Mouse (Mus musculus) liver, postnatal 0 days (tissue): Measurements from ENCODE around the gene Wdr60. TPM values are rescaled to one million over a fixed set of nuclear protein-coding genes. Genes with fewer than 3 reads are reported as not detected.

ENCODE experiments used
- ATAC-seq: fragments of 200-750 bp; cut with Nextera tagmentation; 2 replicates; pipeline ENCODE4 v1.8.0; 2017; ENCODE audit warnings: mild to moderate bottlenecking, moderate library complexity
- DNase-seq: peaks from one replicate; pipeline ENCODE4 v3.0.0-alpha.2; 2016
- H3K27ac ChIP-seq: fragments of 300-500 bp; sonication (generic); 2 replicates; pipeline ENCODE4 v1.5.1; 2014; ENCODE audit warnings: antibody characterized with exemption, moderate library complexity, mild to moderate bottlenecking, low read depth
- H3K27me3 ChIP-seq: fragments of 300-500 bp; sonication (generic); 2 replicates; pipeline ENCODE4 v1.6.1; 2014; ENCODE audit warnings: low read length, control low read depth, mixed read lengths; ENCODE audit not compliant: insufficient read depth
- H3K36me3 ChIP-seq: fragments of 300-500 bp; sonication (generic); replicated peaks from 2 replicates; pipeline ENCODE4 v1.6.1; 2014; ENCODE audit warnings: mild to moderate bottlenecking, control low read depth, low read length, moderate library complexity, mixed read lengths; ENCODE audit not compliant: insufficient read depth
- H3K4me1 ChIP-seq: fragments of 300-500 bp; sonication (generic); 2 replicates; pipeline ENCODE4 v1.6.1; 2014; ENCODE audit warnings: antibody characterized with exemption, mild to moderate bottlenecking, control low read depth; ENCODE audit not compliant: insufficient read depth
- H3K4me2 ChIP-seq: fragments of 300-500 bp; sonication (generic); 2 replicates; pipeline ENCODE4 v1.6.1; 2014; ENCODE audit warnings: low read depth, mild to moderate bottlenecking, low read length, moderate library complexity, mixed read lengths
- H3K4me3 ChIP-seq: fragments of 300-500 bp; sonication (generic); 2 replicates; pipeline ENCODE4 v1.5.1; 2014; ENCODE audit warnings: low read depth, low read length
- H3K9ac ChIP-seq: fragments of 300-500 bp; sonication (generic); replicated peaks from 2 replicates; pipeline ENCODE4 v1.6.1; 2014; ENCODE audit warnings: mild to moderate bottlenecking, moderate library complexity
- H3K9me3 ChIP-seq: fragments of 300-500 bp; sonication (generic); 2 replicates; pipeline ENCODE4 v1.6.1; 2016; ENCODE audit warnings: mild to moderate bottlenecking, control low read depth, low read length, mixed read lengths
- CTCF ChIP-seq: sonication (generic); IDR thresholded peaks from 2 replicates; pipeline ENCODE4 v1.5.1; 2016; ENCODE audit warnings: antibody characterized with exemption, low read depth
- EP300 ChIP-seq: IDR thresholded peaks from 2 replicates; pipeline ENCODE4 v1.6.1; 2016; ENCODE audit warnings: antibody characterized with exemption, low read depth, mild to moderate bottlenecking
- WGBS: fragments of 180-500 bp; shearing (Covaris S2); extraction: QIAGEN DNeasy Blood & Tissue Kit; methylation state at CpG from one replicate; pipeline ENCODE4 v1.1.7; 2014; ENCODE audit not compliant: insufficient replicate concordance; 5-methylcytosine and 5-hydroxymethylcytosine counted together
- polyA plus RNA-seq: library from polyadenylated mRNA; unstranded; fragments of >200 nt; fragmentation: Nextera tagmentation; extraction: Ambion mirVana; gene quantifications from 2 replicates; pipeline ENCODE4 v1.2.1, GENCODE M21; 2015

Gene Wdr60
- polyA plus RNA-seq, 1 experiment from 2014 or later = 4.2 TPM

- Histone ChIP-seq H3K27me3 (no peaks in the 10 kb centered on the region), H3K27ac (no peak overlapping the region), H3K9me3 (no peaks in the 10 kb centered on the region), H3K4me2 (no peak overlapping the region), H3K4me1 (peaks cover 9% of the 10 kb centered on the region), H3K36me3 (no peaks in the 10 kb centered on the region), H3K9ac (no peak overlapping the region), H3K4me3 (no peak overlapping the region)
- TF ChIP-seq EP300 (no peak), CTCF (no peak)
- no peak for ATAC-seq
- WGBS = 81% methylated on average over 1 of the region's 1 CpGs
- DNase-seq = no peak
Observed at GRCm38 (mm10) chr12:116273733-116274132, 10.9 kb upstream of the Wdr60 start.

GRCm38 (mm10) chr12:116271071-116271470 lies 8.2 kb upstream of the Wdr60 start:
- WGBS = 87% methylated on average over 2 of the region's 2 CpGs
- Histone ChIP-seq H3K27ac (no peak overlapping the region), H3K9ac (no peak overlapping the region), H3K4me2 (no peak overlapping the region), H3K9me3 (no peaks in the 10 kb centered on the region), H3K36me3 (no peaks in the 10 kb centered on the region), H3K4me1 (peaks cover 7% of the 10 kb centered on the region), H3K4me3 (no peak overlapping the region), H3K27me3 (no peaks in the 10 kb centered on the region)
- TF ChIP-seq CTCF = no peak
- TF ChIP-seq EP300 = no peak
- ATAC-seq (no peak), DNase-seq (no peak)

GRCm38 (mm10) chr12:116270538-116270937 lies 7.7 kb upstream of the Wdr60 start:
- Histone ChIP-seq H3K4me1 (peaks cover 3% of the 10 kb centered on the region), H3K27me3 (no peaks in the 10 kb centered on the region), H3K9ac (no peak overlapping the region), H3K9me3 (no peaks in the 10 kb centered on the region), H3K4me2 (no peak overlapping the region), H3K27ac (no peak overlapping the region), H3K36me3 (no peaks in the 10 kb centered on the region), H3K4me3 (no peak overlapping the region)
- TF ChIP-seq CTCF = no peak
- ATAC-seq = no peak
- 66% methylated on average over 1 of the region's 1 CpGs for WGBS
- DNase-seq = no peak

- H3K4me3 ChIP-seq = no peak overlapping the region
- H3K27me3 ChIP-seq = no peaks in the 10 kb centered on the region
- WGBS = 35% methylated on average over 5 of the region's 5 CpGs
- H3K4me2 ChIP-seq = no peak overlapping the region
- H3K4me1 ChIP-seq = peaks cover 6% of the 10 kb centered on the region; the same call in 1 of the 2 replicates
- H3K9ac ChIP-seq = no peak overlapping the region
- H3K36me3 ChIP-seq = no peaks in the 10 kb centered on the region
- peak overlapping the region; percentile 39; the same call in 1 of the 2 replicates for H3K27ac ChIP-seq
- ATAC-seq (peak; percentile 91), DNase-seq (peak; percentile 51)
- no peaks in the 10 kb centered on the region for H3K9me3 ChIP-seq
- no peak for TF ChIP-seq CTCF
- no peak for TF ChIP-seq EP300
Observed at GRCm38 (mm10) chr12:116269450-116269849, 6.6 kb upstream of the Wdr60 start.

- no peaks in the 10 kb centered on the region for H3K27me3 ChIP-seq
- no peak overlapping the region for H3K4me2 ChIP-seq
- no peaks in the 10 kb centered on the region for H3K36me3 ChIP-seq
- ATAC-seq (no peak), DNase-seq (no peak)
- H3K4me1 ChIP-seq = peaks cover 14% of the 10 kb centered on the region
- H3K4me3 ChIP-seq = no peak overlapping the region
- no peak overlapping the region for H3K9ac ChIP-seq
- no peaks in the 10 kb centered on the region for H3K9me3 ChIP-seq
- 0 out of 2 replicates have a peak overlapping the region, but pooled peaks have one; percentile 2 for H3K27ac ChIP-seq
- 69% methylated on average over 2 of the region's 2 CpGs for WGBS
- TF ChIP-seq CTCF (no peak), EP300 (no peak)
Observed at GRCm38 (mm10) chr12:116265275-116265674, 2.5 kb upstream of the Wdr60 start.

GRCm38 (mm10) chr12:116264756-116265155 lies 1.9 kb upstream of the Wdr60 start:
- DNase-seq (no peak), ATAC-seq (no peak)
- no peaks in the 10 kb centered on the region for H3K9me3 ChIP-seq
- no peaks in the 10 kb centered on the region for H3K36me3 ChIP-seq
- H3K4me1 ChIP-seq = peaks cover 14% of the 10 kb centered on the region
- H3K4me2 ChIP-seq = no peak overlapping the region
- 61% methylated on average over 2 of the region's 2 CpGs for WGBS
- no peak for TF ChIP-seq EP300
- TF ChIP-seq CTCF = no peak
- H3K27me3 ChIP-seq = no peaks in the 10 kb centered on the region
- no peak overlapping the region for H3K4me3 ChIP-seq
- 0 out of 2 replicates have a peak overlapping the region, but pooled peaks have one; percentile 2 for H3K27ac ChIP-seq
- H3K9ac ChIP-seq = no peak overlapping the region

GRCm38 (mm10) chr12:116258321-116258720 lies 4.5 kb downstream of the Wdr60 start:
- TF ChIP-seq EP300 (no peak), CTCF (no peak)
- Histone ChIP-seq H3K27me3 (no peaks in the 10 kb centered on the region), H3K9me3 (no peaks in the 10 kb centered on the region), H3K4me2 (no peak overlapping the region), H3K4me1 (peaks cover 6% of the 10 kb centered on the region), H3K4me3 (no peak overlapping the region), H3K9ac (no peak overlapping the region), H3K27ac (no peak overlapping the region), H3K36me3 (no peaks in the 10 kb centered on the region)
- no peak for ATAC-seq
- WGBS = 79% methylated on average over 2 of the region's 2 CpGs
- no peak for DNase-seq
